Mouse (Mus musculus) monocyte, adult 2 months (primary cell): Measurements from ENCODE around the gene Cdc16.

Experiments used
- DNase-seq, 2 experiments: peaks; one replicate each; pipeline ENCODE4 v3.0.0; 2022; ENCODE audit warnings: low spot score in 2 of 2, low read depth in 1 of 2

Gene Cdc16

DNA sequence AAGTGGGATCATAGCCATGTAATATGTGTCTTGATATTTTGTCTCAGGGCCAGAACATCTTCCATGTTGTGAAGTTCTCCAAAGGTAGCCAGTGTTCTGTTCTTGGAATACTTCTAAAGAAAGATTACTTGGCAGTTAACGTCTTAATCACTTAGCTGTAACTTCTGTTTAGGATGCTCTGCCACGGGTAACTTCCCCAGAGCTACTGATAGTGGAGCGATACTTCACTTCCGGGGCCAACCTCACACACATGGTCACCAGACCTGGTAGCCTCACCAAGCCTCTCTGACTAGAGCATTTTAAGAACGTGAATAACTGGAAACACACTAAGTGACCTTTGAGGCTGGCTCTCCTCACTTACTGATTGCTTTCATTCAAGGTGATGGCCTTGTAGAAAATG is 42.1 kb downstream of the Cdc16 start:
- DNase-seq = no peak

- DNase-seq = no peak
Observed at GRCm38 (mm10) chr8:13828598-13829172, 71.2 kb downstream of the Cdc16 start.
